Mouse (Mus musculus) intestine, embryonic 15.5 days (tissue): Measurements from ENCODE around the gene Tex48. TPM values are rescaled to one million over a fixed set of nuclear protein-coding genes. Genes with fewer than 3 reads are reported as not detected.
A peak's percentile ranks its signal among the peaks of the same experiment; 100 is the strongest.

Experiments used
- ATAC-seq: fragments of 200-750 bp; cut with Nextera tagmentation; 2 replicates; pipeline ENCODE4 v1.8.0; 2017; ENCODE audit warnings: moderate TSS enrichment, moderate library complexity
- H3K27ac ChIP-seq: fragments of 300-500 bp; sonication (generic); 2 replicates; pipeline ENCODE4 v1.5.1; 2015; ENCODE audit warnings: mild to moderate bottlenecking, inconsistent platforms
- H3K27me3 ChIP-seq: fragments of 300-500 bp; sonication (generic); replicated peaks from 2 replicates; pipeline ENCODE4 v1.6.1; 2015; ENCODE audit warnings: inconsistent platforms
- H3K36me3 ChIP-seq: fragments of 300-500 bp; sonication (generic); 2 replicates; pipeline ENCODE4 v1.6.1; 2015; ENCODE audit warnings: inconsistent platforms
- H3K4me1 ChIP-seq: fragments of 300-500 bp; sonication (generic); replicated peaks from 2 replicates; pipeline ENCODE4 v1.6.1; 2015; ENCODE audit warnings: inconsistent platforms
- H3K4me2 ChIP-seq: fragments of 300-500 bp; sonication (generic); replicated peaks from 2 replicates; pipeline ENCODE4 v1.6.1; 2015; ENCODE audit warnings: mild to moderate bottlenecking, inconsistent platforms
- H3K4me3 ChIP-seq: fragments of 300-500 bp; sonication (generic); replicated peaks from 2 replicates; pipeline ENCODE4 v1.5.1; 2015; ENCODE audit warnings: inconsistent platforms
- H3K9ac ChIP-seq: fragments of 300-500 bp; sonication (generic); 2 replicates; pipeline ENCODE4 v1.6.1; 2015; ENCODE audit warnings: inconsistent platforms
- H3K9me3 ChIP-seq: fragments of 300-500 bp; sonication (generic); 2 replicates; pipeline ENCODE4 v1.6.1; 2016; ENCODE audit warnings: inconsistent platforms
- whole genome bisulfite sequencing: fragments of 180-500 bp; shearing (Covaris S2); methylation state at CpG from one replicate; pipeline ENCODE4 v1.1.7; 2015; 5-methylcytosine and 5-hydroxymethylcytosine counted together
- polyA plus RNA-seq: library from polyadenylated mRNA; unstranded; fragments of >200 nt; fragmentation: Nextera tagmentation; extraction: Ambion mirVana; gene quantifications from 2 replicates; pipeline ENCODE4 v1.2.1, GENCODE M21; 2015

Gene Tex48
- polyA plus RNA-seq, 1 experiment from 2014 or later = not detected

- no peaks in the 10 kb centered on the region for H3K36me3 ChIP-seq
- peaks cover 49% of the 10 kb centered on the region for H3K4me1 ChIP-seq
- H3K4me2 ChIP-seq = peak overlapping the region; percentile 82
- H3K27ac ChIP-seq = 0 out of 2 replicates have a peak overlapping the region, but pooled peaks have one; percentile 4
- no peak overlapping the region for H3K9ac ChIP-seq
- 71% methylated on average over 8 of the region's 8 CpGs for WGBS
- no peak overlapping the region for H3K4me3 ChIP-seq
- ATAC-seq = peak; percentile 2; the same call in 1 of the 2 replicates
- no peaks in the 10 kb centered on the region for H3K27me3 ChIP-seq
- no peaks in the 10 kb centered on the region for H3K9me3 ChIP-seq
These were observed 62.1 kb downstream of the Tex48 start for GRCm38 (mm10) chr4:63560079-63560478.

GRCm38 (mm10) chr4:63559127-63559697 lies 63.0 kb downstream of the Tex48 start:
- peak overlapping the region; percentile 72 for H3K4me3 ChIP-seq
- no peaks in the 10 kb centered on the region for H3K9me3 ChIP-seq
- H3K4me1 ChIP-seq = peaks cover 49% of the 10 kb centered on the region
- peak overlapping the region; percentile 88 for H3K27ac ChIP-seq
- H3K4me2 ChIP-seq = peak overlapping the region; percentile 82
- ATAC-seq = no peak
- H3K36me3 ChIP-seq = no peaks in the 10 kb centered on the region
- peak overlapping the region; percentile 88 for H3K9ac ChIP-seq
- H3K27me3 ChIP-seq = no peaks in the 10 kb centered on the region
- 38% methylated on average over 9 of the region's 9 CpGs for WGBS

GRCm38 (mm10) chr4:63558407-63559081 lies 63.7 kb downstream of the Tex48 start, which contains the start of gene Tmem268:
Tmem268 (plus strand) TSS chr4:63558781.
- H3K27ac ChIP-seq = peak within 1 kb of the TSS; percentile 88
- peak within 1 kb of the TSS; percentile 82 for H3K4me2 ChIP-seq
- no peaks in the 10 kb centered on the region for H3K36me3 ChIP-seq
- WGBS = under 1% methylated on average over 77 of the region's 81 CpGs
- H3K4me3 ChIP-seq = peak within 1 kb of the TSS; percentile 72
- H3K9ac ChIP-seq = peak within 1 kb of the TSS; percentile 88
- no peaks in the 10 kb centered on the region for H3K27me3 ChIP-seq
- no peaks in the 10 kb centered on the region for H3K9me3 ChIP-seq
- peak; percentile 85 for ATAC-seq
- peaks cover 49% of the 10 kb centered on the region for H3K4me1 ChIP-seq

GRCm38 (mm10) chr4:63557124-63558059 lies 64.8 kb downstream of the Tex48 start:
- Histone ChIP-seq H3K9ac (peak overlapping the region; percentile 88; the same call in 1 of the 2 replicates), H3K36me3 (0 out of 2 replicates have a peak, but pooled peaks cover 4% of the 10 kb centered on the region), H3K27ac (peak overlapping the region; percentile 11; the same call in 1 of the 2 replicates), H3K9me3 (no peaks in the 10 kb centered on the region), H3K4me3 (peak overlapping the region; percentile 72; the same call in 1 of the 2 replicates), H3K27me3 (no peaks in the 10 kb centered on the region), H3K4me1 (peaks cover 47% of the 10 kb centered on the region), H3K4me2 (peak overlapping the region; percentile 82)
- no peak for ATAC-seq
- WGBS = 33% methylated on average over 16 of the region's 16 CpGs

Other genes with a start within 250 kb of the Tex48 start
- gene Akna, start 219.1 kb downstream of the Tex48 start, polyA plus RNA-seq = 5.6 and 6.5 TPM in 2 replicates
- 4.0 and 4.6 TPM in 2 replicates for gene Whrn, start 126.4 kb downstream of the Tex48 start, polyA plus RNA-seq
- 288 and 316 TPM in 2 replicates for gene Atp6v1g1, start 77.7 kb downstream of the Tex48 start, polyA plus RNA-seq
- 12.8 and 14.0 TPM in 2 replicates for gene Tmem268, start 63.6 kb downstream of the Tex48 start, polyA plus RNA-seq
- gene Gm11213, start 17.2 kb downstream of the Tex48 start, polyA plus RNA-seq = not detected in 2 replicates
- not detected in 2 replicates for gene Gm11214, start 41.0 kb upstream of the Tex48 start, polyA plus RNA-seq
- gene Tnfsf15, start 122.7 kb upstream of the Tex48 start, polyA plus RNA-seq = 0.16 and 0.28 TPM in 2 replicates
- gene Tnfsf8, start 238.9 kb upstream of the Tex48 start, polyA plus RNA-seq = 0.04 and 0.06 TPM in 2 replicates